Mouse (Mus musculus): ENCODE data around the gene Dut.

Dut gene

DNA sequence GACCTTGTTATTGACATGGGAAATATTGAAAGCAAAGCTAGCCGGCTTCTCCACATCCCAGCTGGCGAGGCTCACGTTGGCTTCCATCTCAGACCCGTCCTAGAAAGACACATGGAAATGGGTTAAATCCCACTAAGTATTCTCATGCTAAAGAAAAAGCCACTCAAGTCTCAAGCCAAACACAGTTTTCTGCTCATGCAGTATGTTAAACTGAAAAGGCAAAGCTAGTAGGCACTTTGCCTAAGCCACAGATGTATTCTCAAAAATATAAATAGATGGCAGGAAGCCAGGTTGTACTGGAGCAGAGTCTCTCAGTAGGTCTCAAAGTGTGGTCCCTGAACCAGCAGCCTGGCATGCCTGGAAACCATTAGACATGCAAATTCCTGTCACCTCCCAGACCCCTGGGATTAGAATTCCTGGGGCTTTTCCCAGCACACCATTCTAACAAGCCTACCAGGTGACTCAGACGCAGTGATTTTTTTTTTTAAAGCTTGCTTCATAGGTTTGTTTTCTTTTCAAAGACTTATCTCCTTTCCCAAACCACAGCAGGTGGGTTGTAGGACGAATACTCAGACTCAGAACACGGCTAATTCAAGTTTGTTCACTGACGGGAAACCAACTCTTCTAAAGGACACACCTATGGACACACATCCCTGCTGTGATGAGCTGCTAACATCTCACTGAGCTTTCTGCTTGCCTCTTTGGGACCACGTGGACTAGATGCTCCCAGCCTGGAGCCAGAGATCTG lies 55.1 kb downstream of the Dut start:
- no peak for DNase-seq (ENCODE audit: low read depth in 1 of 2, low spot score in 2 of 2)

DNA sequence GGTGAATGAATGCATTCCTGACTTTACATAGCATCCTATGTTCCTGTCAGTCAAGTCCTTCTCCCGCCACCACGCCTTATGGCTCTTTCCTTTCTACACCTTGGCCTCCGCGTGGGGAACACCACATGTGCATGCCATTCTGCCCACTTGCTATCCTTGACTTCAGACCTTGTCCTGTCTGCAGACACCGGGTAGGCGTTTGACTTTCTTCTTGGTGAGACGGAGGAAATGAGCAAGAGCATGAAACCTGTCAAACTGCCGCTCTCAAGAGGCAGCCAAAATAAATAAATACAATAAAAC lies 55.6 kb downstream of the Dut start:
- no peak for DNase-seq (ENCODE audit: low read depth in 1 of 2, low spot score in 2 of 2)

DNA sequence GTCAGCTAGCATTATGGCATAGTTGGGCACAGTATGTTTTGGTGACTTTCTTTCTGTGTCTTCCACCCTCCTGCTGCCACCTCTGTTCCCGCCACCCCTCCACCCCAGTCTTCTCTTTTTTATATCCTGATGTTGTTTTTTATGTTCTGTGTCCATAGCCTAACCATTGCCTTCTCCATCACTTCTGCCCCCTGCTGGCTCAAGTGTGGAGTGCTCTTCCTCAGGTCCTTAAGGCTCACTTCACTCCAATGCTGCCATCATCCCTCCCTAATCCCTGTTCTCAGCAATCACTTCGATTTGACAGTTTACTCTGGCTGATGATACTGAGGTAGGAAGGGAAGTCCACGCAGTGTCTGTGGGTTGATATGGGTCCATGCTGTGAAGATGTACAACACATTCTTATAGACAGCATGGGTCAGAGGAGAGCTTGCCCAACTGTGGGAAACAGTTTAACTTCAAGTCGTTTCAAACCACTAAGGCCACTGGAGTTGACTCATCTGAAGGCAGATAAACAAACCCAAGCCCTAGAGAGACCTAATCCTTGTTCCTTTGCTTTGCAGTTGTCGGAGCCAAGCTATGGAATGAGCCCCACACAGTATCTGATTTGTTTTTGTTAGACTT lies 56.9 kb downstream of the Dut start:
- no peak for DNase-seq (ENCODE audit: low read depth in 1 of 2, low spot score in 2 of 2)

DNA sequence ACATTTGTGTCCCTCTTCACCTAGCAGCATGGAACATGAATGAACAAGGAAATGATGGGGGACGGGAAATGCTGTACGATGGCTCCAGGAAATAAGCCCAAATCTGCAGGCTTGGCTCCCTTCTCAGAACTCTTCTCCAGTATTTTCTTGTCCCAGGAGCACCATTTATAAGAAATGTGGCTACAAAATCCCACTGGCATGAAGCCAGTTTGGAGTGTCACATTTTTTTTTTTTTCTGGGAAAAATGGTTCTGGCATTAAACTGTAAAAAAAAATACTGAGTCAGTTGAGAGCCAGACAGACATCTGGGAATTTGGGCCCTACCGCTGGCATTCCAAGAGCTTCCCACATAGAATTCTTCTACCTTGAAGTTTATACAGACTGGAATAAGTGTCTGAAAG lies 57.8 kb downstream of the Dut start:
- no peak for DNase-seq (ENCODE audit: low read depth in 1 of 2, low spot score in 2 of 2)

DNA sequence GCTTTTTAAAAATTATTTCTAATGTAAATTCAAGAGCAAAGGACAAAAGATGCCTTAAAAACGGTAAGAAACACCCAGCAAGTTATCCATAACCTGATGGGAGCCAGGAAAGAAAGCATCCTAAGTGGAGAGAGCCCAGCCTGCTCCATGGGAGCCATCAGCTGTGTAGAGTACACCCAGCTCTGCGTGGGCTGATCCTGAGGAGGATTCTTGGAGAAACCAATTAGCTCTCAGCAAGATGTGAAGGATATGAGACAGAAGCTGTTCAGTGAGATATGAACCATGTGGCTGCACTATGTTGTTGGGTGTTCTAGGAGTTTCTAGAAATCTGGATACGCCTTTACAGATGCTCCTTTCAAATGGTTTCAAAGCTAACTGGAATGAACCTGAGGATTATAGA lies 58.7 kb downstream of the Dut start:
- DNase-seq (ENCODE audit: low read depth in 1 of 2, low spot score in 2 of 2), result no peak
